Mouse (Mus musculus) testis, adult 2 months (tissue): ENCODE measurements around the gene Lhpp.

ENCODE experiments used
- CTCF ChIP-seq: fragments of 200-500 bp; IDR thresholded peaks from 2 replicates; pipeline ENCODE4 v1.5.1; 2012; ENCODE audit warnings: low read depth, mild to moderate bottlenecking, inconsistent platforms, low read length, moderate library complexity; ENCODE audit not compliant: control insufficient read depth, insufficient read depth, insufficient replicate concordance
- POLR2A ChIP-seq: fragments of 200-500 bp; IDR thresholded peaks from 2 replicates; pipeline ENCODE4 v1.6.1; 2012; ENCODE audit warnings: low read depth, mild to moderate bottlenecking, inconsistent platforms, low read length, moderate library complexity; ENCODE audit not compliant: control insufficient read depth

GRCm38 (mm10) chr7:132644605-132645279 is 34.3 kb downstream of the Lhpp start:
- TF ChIP-seq POLR2A, result no peak
- TF ChIP-seq CTCF, result no peak
